Mouse (Mus musculus): ENCODE measurements around the gene Evi2. TPM values are rescaled to one million over a fixed set of nuclear protein-coding genes. Genes with fewer than 3 reads are reported as not detected.
A peak's percentile ranks its signal among the peaks of the same experiment; 100 is the strongest.

The Evi2 gene
- total and polyA plus RNA-seq, 2 experiments from 2014 or later = 0.05 TPM; not detected in 1

- Histone ChIP-seq H3K4me1 (ENCODE audit: insufficient read depth) (no peaks in the 10 kb centered on the region), H3K36me3 (ENCODE audit: insufficient read depth) (no peaks in the 10 kb centered on the region), H3K27me3 (ENCODE audit: insufficient read depth, low read length) (no peaks in the 10 kb centered on the region), H3K27ac (ENCODE audit: low read depth, low read length) (no peak overlapping the region), H3K4me2 (ENCODE audit: low read depth) (no peak overlapping the region), H3K9ac (no peak overlapping the region), H3K9me3 (ENCODE audit: low read length) (no peaks in the 10 kb centered on the region), H3K4me3 (ENCODE audit: low read depth, low read length) (no peak overlapping the region)
- no peak for TF ChIP-seq CTCF (IDR thresholded peaks at IDR 0.05; ENCODE audit: low read depth)
- WGBS = 86% methylated on average over 3 of the region's 3 CpGs
- ATAC-seq (no peak), DNase-seq (no peak)
Observed at GRCm38 (mm10) chr11:79526549-79526948, 3.8 kb downstream of the Evi2 start.

DNA sequence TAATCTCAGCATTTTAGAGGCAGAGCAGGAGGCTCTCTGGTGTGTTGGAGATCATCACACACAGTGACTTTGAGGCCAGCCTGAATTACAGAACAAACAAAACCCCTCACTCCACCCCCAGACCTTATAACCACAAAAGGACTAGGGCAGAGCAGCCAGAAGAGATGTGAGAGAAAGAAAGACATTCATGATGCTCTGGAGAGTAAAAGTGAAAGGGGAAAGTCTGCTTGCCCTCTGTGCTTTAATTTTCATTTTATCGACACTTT, 6.1 kb downstream of the Evi2 start:
- Histone ChIP-seq H3K4me1 (ENCODE audit: insufficient read depth) (no peaks in the 10 kb centered on the region), H3K4me3 (ENCODE audit: low read depth, low read length) (no peak overlapping the region), H3K9me3 (ENCODE audit: low read length) (no peaks in the 10 kb centered on the region), H3K27me3 (ENCODE audit: insufficient read depth, low read length) (no peaks in the 10 kb centered on the region), H3K36me3 (ENCODE audit: insufficient read depth) (no peaks in the 10 kb centered on the region), H3K4me2 (ENCODE audit: low read depth) (no peak overlapping the region), H3K27ac (ENCODE audit: low read depth, low read length) (no peak overlapping the region), H3K9ac (no peak overlapping the region)
- ATAC-seq = no peak
- no peak for TF ChIP-seq CTCF (IDR thresholded peaks at IDR 0.05; ENCODE audit: low read depth)
- WGBS = 91% methylated on average over 1 of the region's 1 CpGs
- no peak for DNase-seq

- no peaks in the 10 kb centered on the region for H3K36me3 ChIP-seq (ENCODE audit: insufficient read depth)
- no peak within 1 kb of the TSS for H3K27ac ChIP-seq (ENCODE audit: low read depth, low read length)
- H3K4me2 ChIP-seq (ENCODE audit: low read depth) = no peak within 1 kb of the TSS
- no peak within 1 kb of the TSS for H3K4me3 ChIP-seq (ENCODE audit: low read depth, low read length)
- WGBS = 89% methylated on average over 10 of the region's 10 CpGs
- no peaks in the 10 kb centered on the region for H3K4me1 ChIP-seq (ENCODE audit: insufficient read depth)
- no peak for TF ChIP-seq CTCF (IDR thresholded peaks at IDR 0.05; ENCODE audit: low read depth)
- no peak within 1 kb of the TSS for H3K9ac ChIP-seq
- ATAC-seq = no peak
- DNase-seq = no peak
- no peaks in the 10 kb centered on the region for H3K27me3 ChIP-seq (ENCODE audit: insufficient read depth, low read length)
- H3K9me3 ChIP-seq (ENCODE audit: low read length) = no peaks in the 10 kb centered on the region
Observed at GRCm38 (mm10) chr11:79523560-79524309, 6.7 kb downstream of the Evi2 start, which contains the start of gene Evi2b. TSS of gene Evi2b (minus strand) at chr11:79523762.

- no peak overlapping the region for H3K4me2 ChIP-seq (ENCODE audit: low read depth)
- DNase-seq = no peak
- no peak overlapping the region for H3K9ac ChIP-seq
- H3K9me3 ChIP-seq (ENCODE audit: low read length) = no peaks in the 10 kb centered on the region
- no peak for TF ChIP-seq CTCF (IDR thresholded peaks at IDR 0.05; ENCODE audit: low read depth)
- no peaks in the 10 kb centered on the region for H3K36me3 ChIP-seq (ENCODE audit: insufficient read depth)
- no peaks in the 10 kb centered on the region for H3K4me1 ChIP-seq (ENCODE audit: insufficient read depth)
- H3K27ac ChIP-seq (ENCODE audit: low read depth, low read length) = no peak overlapping the region
- WGBS = 83% methylated on average over 1 of the region's 1 CpGs
- no peaks in the 10 kb centered on the region for H3K27me3 ChIP-seq (ENCODE audit: insufficient read depth, low read length)
- no peak overlapping the region for H3K4me3 ChIP-seq (ENCODE audit: low read depth, low read length)
- no peak for ATAC-seq
Observed at GRCm38 (mm10) chr11:79522944-79523343, 7.4 kb downstream of the Evi2 start.

DNA sequence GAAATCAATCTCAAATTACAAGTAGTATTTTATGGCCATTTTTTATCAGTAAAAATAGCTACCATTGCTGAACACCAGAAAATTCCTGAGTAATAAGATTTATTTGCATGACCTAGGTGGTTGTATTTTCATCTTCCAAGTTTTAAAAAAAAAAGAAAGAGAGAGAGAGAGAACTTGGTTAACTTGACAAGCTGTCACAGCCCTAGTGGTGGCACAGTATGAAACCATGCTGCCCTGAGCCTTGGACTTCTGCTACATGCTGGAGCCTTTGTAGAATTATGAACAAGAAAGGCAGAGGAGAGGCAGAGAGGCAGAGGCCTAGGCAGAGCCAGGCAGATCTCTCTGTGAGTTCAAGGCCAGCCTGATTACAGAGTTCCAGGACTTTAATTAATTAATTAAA, 8.5 kb downstream of the Evi2 start:
- no peak for TF ChIP-seq CTCF (IDR thresholded peaks at IDR 0.05; ENCODE audit: low read depth)
- Histone ChIP-seq H3K4me3 (ENCODE audit: low read depth, low read length) (no peak overlapping the region), H3K9me3 (ENCODE audit: low read length) (no peaks in the 10 kb centered on the region), H3K27me3 (ENCODE audit: insufficient read depth, low read length) (no peaks in the 10 kb centered on the region), H3K27ac (ENCODE audit: low read depth, low read length) (no peak overlapping the region), H3K4me2 (ENCODE audit: low read depth) (no peak overlapping the region), H3K9ac (no peak overlapping the region), H3K36me3 (ENCODE audit: insufficient read depth) (no peaks in the 10 kb centered on the region), H3K4me1 (ENCODE audit: insufficient read depth) (no peaks in the 10 kb centered on the region)
- DNase-seq (no peak), ATAC-seq (no peak)

GRCm38 (mm10) chr11:79520772-79521171, 9.6 kb downstream of the Evi2 start:
- no peaks in the 10 kb centered on the region for H3K9me3 ChIP-seq (ENCODE audit: low read length)
- H3K36me3 ChIP-seq (ENCODE audit: insufficient read depth) = no peaks in the 10 kb centered on the region
- no peaks in the 10 kb centered on the region for H3K27me3 ChIP-seq (ENCODE audit: insufficient read depth, low read length)
- H3K9ac ChIP-seq = no peak overlapping the region
- no peaks in the 10 kb centered on the region for H3K4me1 ChIP-seq (ENCODE audit: insufficient read depth)
- H3K27ac ChIP-seq (ENCODE audit: low read depth, low read length) = no peak overlapping the region
- ATAC-seq (no peak), DNase-seq (no peak)
- H3K4me3 ChIP-seq (ENCODE audit: low read depth, low read length) = no peak overlapping the region
- no peak overlapping the region for H3K4me2 ChIP-seq (ENCODE audit: low read depth)
- TF ChIP-seq CTCF (IDR thresholded peaks at IDR 0.05; ENCODE audit: low read depth) = no peak

GRCm38 (mm10) chr11:79519878-79520291, 10.5 kb downstream of the Evi2 start:
- ATAC-seq (peak; percentile 73), DNase-seq (peak; percentile 30)
- 55% methylated on average over 1 of the region's 1 CpGs for WGBS
- Histone ChIP-seq H3K36me3 (ENCODE audit: insufficient read depth) (no peaks in the 10 kb centered on the region), H3K27me3 (ENCODE audit: insufficient read depth, low read length) (no peaks in the 10 kb centered on the region), H3K4me2 (ENCODE audit: low read depth) (no peak overlapping the region), H3K27ac (ENCODE audit: low read depth, low read length) (no peak overlapping the region), H3K4me3 (ENCODE audit: low read depth, low read length) (no peak overlapping the region), H3K9ac (no peak overlapping the region), H3K4me1 (ENCODE audit: insufficient read depth) (no peaks in the 10 kb centered on the region), H3K9me3 (ENCODE audit: low read length) (no peaks in the 10 kb centered on the region)
- no peak for TF ChIP-seq CTCF (IDR thresholded peaks at IDR 0.05; ENCODE audit: low read depth)
